Mouse (Mus musculus) hindbrain, embryonic 10.5 days (tissue): ENCODE results near the gene Plk3. TPM values are rescaled to one million over a fixed set of nuclear protein-coding genes. Genes with fewer than 3 reads are reported as not detected.

Source experiments
- polyA plus RNA-seq: library from polyadenylated mRNA; unstranded; fragments of >200 nt; fragmentation: Nextera tagmentation; extraction: Ambion mirVana; gene quantifications from 2 replicates; pipeline ENCODE4 v1.2.1, GENCODE M21; 2016

The Plk3 gene
- polyA plus RNA-seq, 1 experiment from 2014 or later, result 58.6 TPM

Other genes starting within 250 kb of the Plk3 start
- 106 and 115 TPM in 2 replicates for gene Urod, start 139.6 kb downstream of the Plk3 start, polyA plus RNA-seq
- 11.3 and 15.4 TPM in 2 replicates for gene Hectd3, start 138.6 kb downstream of the Plk3 start, polyA plus RNA-seq
- gene Eif2b3, start 114.6 kb downstream of the Plk3 start, polyA plus RNA-seq, result 49.1 and 56.2 TPM in 2 replicates
- 5.8 and 6.9 TPM in 2 replicates for gene Ptch2, start 37.9 kb downstream of the Plk3 start, polyA plus RNA-seq
- 4.4 and 4.8 TPM in 2 replicates for gene Btbd19, start 8.2 kb downstream of the Plk3 start, polyA plus RNA-seq
- 0.71 TPM in 1 of 2 replicates, not detected in the other for gene Tctex1d4, start 7.2 kb downstream of the Plk3 start, polyA plus RNA-seq
- 660 and 807 TPM in 2 replicates for gene Rps8, start 22.3 kb upstream of the Plk3 start, polyA plus RNA-seq
- gene Kif2c, start 48.7 kb upstream of the Plk3 start, polyA plus RNA-seq, result 76.6 and 99.4 TPM in 2 replicates
- gene Tmem53, start 118.0 kb upstream of the Plk3 start, polyA plus RNA-seq, result 10.7 and 13.1 TPM in 2 replicates
- gene Armh1, start 118.2 kb upstream of the Plk3 start, polyA plus RNA-seq, result 0.39 and 0.62 TPM in 2 replicates